Mouse (Mus musculus) layer of hippocampus, adult 18-20 months (tissue): ENCODE data around the gene Rubcnl. TPM values are rescaled to one million over a fixed set of nuclear protein-coding genes. Genes with fewer than 3 reads are reported as not detected.

Experiments used
- DNase-seq, 2 experiments: peaks; one replicate each; pipeline ENCODE4 v3.0.0; 2022; ENCODE audit warnings: low spot score in 2 of 2
- total RNA-seq, 2 experiments: library from RNA; stranded (reverse); gene quantifications; 2 replicates each; pipeline ENCODE4 v1.2.3; 2021

Rubcnl gene
- total RNA-seq, 2 experiments from 2014 or later: 0.81 to 1.1 TPM

- no peak for DNase-seq
Measured at GRCm38 (mm10) chr14:75069356-75069979, 53.6 kb downstream of the Rubcnl start.

DNA sequence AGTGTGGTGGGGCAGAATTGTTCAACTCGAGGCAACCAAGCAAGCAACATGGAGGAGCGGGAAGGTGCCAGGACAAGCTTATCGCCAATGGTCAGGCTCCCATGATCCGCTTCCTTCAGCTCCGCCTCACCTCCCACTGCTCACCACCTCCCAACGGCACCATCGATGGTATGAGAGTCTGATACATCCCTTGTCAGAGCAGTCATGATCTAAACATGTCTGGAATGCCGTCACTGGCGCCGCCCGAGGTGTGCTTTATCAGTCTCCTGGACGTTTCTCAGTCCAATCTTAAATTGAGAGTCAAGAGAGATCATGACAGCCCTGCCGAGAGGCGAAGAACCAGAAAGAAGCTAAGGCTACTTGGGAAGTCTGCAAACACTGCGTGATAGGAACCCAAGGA is 55.3 kb downstream of the Rubcnl start:
- DNase-seq: no peak

DNA sequence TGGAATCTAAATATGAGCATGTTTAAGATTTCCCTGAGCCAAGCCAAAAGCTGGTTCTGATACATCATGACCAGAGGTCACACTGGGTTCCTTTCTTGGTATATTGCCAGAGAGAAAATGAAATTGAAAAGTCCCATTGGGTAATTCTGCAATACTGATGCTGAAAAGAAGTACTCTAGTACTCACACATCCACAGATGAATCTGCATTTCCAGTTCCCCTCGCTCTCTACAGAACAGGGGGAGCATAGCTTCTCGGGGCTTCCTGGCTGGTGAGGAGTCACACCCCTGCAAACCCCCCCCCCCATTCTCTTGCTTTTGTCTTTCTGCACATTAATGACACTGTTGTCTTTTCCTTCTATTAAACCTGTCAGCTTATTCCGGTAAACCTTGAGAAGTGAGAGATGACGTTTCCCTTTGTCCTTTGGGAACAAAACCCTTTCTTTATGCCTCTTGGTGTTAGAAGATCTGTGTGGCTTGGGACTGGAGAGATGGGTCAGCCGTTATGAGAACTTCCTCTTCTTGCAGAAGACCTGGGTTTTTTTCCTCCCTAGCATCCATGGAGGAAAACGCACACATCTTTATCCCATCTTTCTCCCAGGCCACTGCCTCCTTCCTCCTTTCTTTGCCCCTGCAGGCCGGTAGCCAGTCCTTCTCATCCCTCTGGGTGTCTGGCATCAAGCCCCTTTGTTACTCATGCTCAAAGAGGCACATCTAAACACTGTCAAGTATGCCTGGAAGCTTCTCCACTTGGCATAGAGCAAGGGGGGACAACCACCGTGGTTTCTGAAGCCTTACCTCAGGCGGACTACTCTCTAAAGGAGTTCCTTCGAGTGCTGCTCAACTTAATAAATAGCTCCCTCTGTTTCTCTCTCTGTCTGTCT is 59.7 kb downstream of the Rubcnl start:
- no peak for DNase-seq

DNA sequence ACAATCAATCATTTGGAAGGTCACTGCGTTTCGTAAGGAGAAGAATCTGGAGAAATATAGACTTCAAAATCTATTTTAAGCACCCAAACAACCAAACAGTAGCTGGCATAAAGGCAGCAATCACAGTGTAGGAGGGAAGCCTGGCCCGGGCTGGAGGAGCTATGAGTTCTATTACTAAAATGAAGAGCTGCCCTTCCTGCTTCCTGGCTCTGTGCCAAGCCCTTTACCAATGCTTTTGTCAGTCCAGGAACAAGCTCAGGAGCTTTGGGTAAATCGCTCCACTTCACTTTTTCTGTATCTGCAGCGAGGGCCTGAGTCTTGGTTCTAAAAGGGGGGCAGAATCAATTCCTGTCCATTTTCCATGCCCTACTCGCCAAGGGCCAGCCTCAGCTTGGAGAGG is 62.1 kb downstream of the Rubcnl start:
- no peak for DNase-seq

Other genes starting within 250 kb of the Rubcnl start
- gene Lrch1, start 68.2 kb upstream of the Rubcnl start, total RNA-seq: 10 to 100 TPM; 20.4 to 23.1 TPM
- gene Lrrc63, start 114.9 kb downstream of the Rubcnl start, total RNA-seq: not detected
- gene Lcp1, start 115.1 kb downstream of the Rubcnl start, total RNA-seq: 1 to 10 TPM; 5.2 to 6.0 TPM
- not detected for gene Cpb2, start 226.3 kb downstream of the Rubcnl start, total RNA-seq